Comparison of ENCODE assay signal across 9 mouse cellular contexts in the genomic region with DNA sequence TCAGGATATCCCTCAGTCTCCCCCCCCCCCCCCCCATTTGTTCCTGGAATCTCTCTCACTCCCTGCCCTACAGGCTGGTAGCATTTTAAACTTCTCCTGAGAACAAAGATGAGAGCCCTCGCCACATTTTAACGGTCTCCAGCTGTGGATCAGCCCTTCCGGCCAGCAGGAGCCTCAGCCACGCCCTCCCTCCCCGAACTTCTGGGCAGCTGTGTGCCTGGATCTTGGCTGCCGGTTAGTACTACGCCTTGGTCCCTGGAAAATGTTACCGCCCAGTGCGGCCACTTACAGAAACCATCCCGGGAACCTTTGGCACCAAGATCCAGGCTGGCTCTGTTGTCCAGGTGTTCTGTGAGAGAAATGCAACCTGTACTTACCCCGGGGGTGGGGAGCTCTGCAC. TPM values are rescaled to one million over a fixed set of nuclear protein-coding genes. Genes with fewer than 3 reads are reported as not detected.
A peak's percentile ranks its signal among the peaks of the same experiment; 100 is the strongest.
DNase-seq lines count a peak whose midpoint lies in the region; ATAC-seq lines count a peak whose summit lies in the region.
"Had no signal": no experiment of that assay in that cellular context is flagged by ENCODE, and none has a peak within 500 bp of the region (broad histone marks: within the 10 kb centered on the region; RNA-seq: fewer than 3 reads in every experiment).

No protein-coding gene starts in this region.

- no peaks in the 10 kb centered on the region for H3K36me3 ChIP-seq in forebrain, embryonic 12.5 days (replicated peaks)
- H3K36me3 ChIP-seq in forebrain, embryonic 14.5 days (ENCODE audit: control insufficient read depth, insufficient read depth, low read length), result no peaks in the 10 kb centered on the region
- H3K36me3 ChIP-seq in embryonic facial prominence, embryonic 13.5 days, result no peaks in the 10 kb centered on the region
- no peaks in the 10 kb centered on the region for H3K36me3 ChIP-seq in liver, embryonic 12.5 days
- no peaks in the 10 kb centered on the region for H3K36me3 ChIP-seq in neural tube, embryonic 15.5 days

- ATAC-seq in forebrain, embryonic 12.5 days (ENCODE audit: low FRiP score), result no peak
- no peak for ATAC-seq in forebrain, embryonic 14.5 days
- ATAC-seq in embryonic facial prominence, embryonic 13.5 days (ENCODE audit: insufficient number of reproducible peaks, insufficient read depth, low FRiP score, low TSS enrichment, low read depth), result no peak; the same call in 1 of the 2 replicates
- 0 out of 2 replicates have a peak, but pooled peaks have one; percentile 30 for ATAC-seq in liver, embryonic 12.5 days
- no peak for ATAC-seq in neural tube, embryonic 15.5 days (ENCODE audit: low FRiP score)

- 3% methylated on average over 11 of the region's 11 CpGs for WGBS in forebrain, embryonic 12.5 days
- WGBS in forebrain, embryonic 14.5 days, result 3% methylated on average over 11 of the region's 11 CpGs
- whole genome bisulfite sequencing in embryonic facial prominence, embryonic 13.5 days, result 2% methylated on average over 11 of the region's 11 CpGs
- 4% methylated on average over 11 of the region's 11 CpGs for WGBS in liver, embryonic 12.5 days (ENCODE audit: insufficient replicate concordance)
- 4% methylated on average over 11 of the region's 11 CpGs for WGBS in neural tube, embryonic 15.5 days

- H3K27ac ChIP-seq in forebrain, embryonic 12.5 days, result no peak overlapping the region
- no peak overlapping the region for H3K27ac ChIP-seq in forebrain, embryonic 14.5 days (ENCODE audit: low read depth, low read length)
- no peak overlapping the region; the same call in 1 of the 2 replicates for H3K27ac ChIP-seq in embryonic facial prominence, embryonic 13.5 days
- no peak overlapping the region for H3K27ac ChIP-seq in liver, embryonic 12.5 days
- no peak overlapping the region for H3K27ac ChIP-seq in neural tube, embryonic 15.5 days (replicated peaks)

- H3K4me1 ChIP-seq in forebrain, embryonic 12.5 days, result peaks cover 6% of the 10 kb centered on the region; the same call in 1 of the 2 replicates
- H3K4me1 ChIP-seq in forebrain, embryonic 14.5 days (ENCODE audit: control insufficient read depth, insufficient read depth, low read length), result no peaks in the 10 kb centered on the region
- peaks cover 22% of the 10 kb centered on the region for H3K4me1 ChIP-seq in embryonic facial prominence, embryonic 13.5 days
- H3K4me1 ChIP-seq in liver, embryonic 12.5 days, result peaks cover 22% of the 10 kb centered on the region
- H3K4me1 ChIP-seq in neural tube, embryonic 15.5 days, result peaks cover 5% of the 10 kb centered on the region; the same call in 1 of the 2 replicates

- H3K9ac ChIP-seq in forebrain, embryonic 12.5 days, result no peak overlapping the region
- H3K9ac ChIP-seq in forebrain, embryonic 14.5 days (ENCODE audit: low read length), result no peak overlapping the region
- H3K9ac ChIP-seq in embryonic facial prominence, embryonic 13.5 days, result no peak overlapping the region
- no peak overlapping the region for H3K9ac ChIP-seq in liver, embryonic 12.5 days
- H3K9ac ChIP-seq in neural tube, embryonic 15.5 days (replicated peaks), result no peak overlapping the region

- intact Hi-C loops in heart, postnatal 36 days (cut with DNase I), result no loop called here

- no peak overlapping the region for H3K4me3 ChIP-seq in forebrain, embryonic 12.5 days (replicated peaks)
- H3K4me3 ChIP-seq in forebrain, embryonic 14.5 days (ENCODE audit: low read depth, low read length), result no peak overlapping the region
- H3K4me3 ChIP-seq in embryonic facial prominence, embryonic 13.5 days, result peak overlapping the region; percentile 20
- H3K4me3 ChIP-seq in liver, embryonic 12.5 days, result no peak overlapping the region
- H3K4me3 ChIP-seq in neural tube, embryonic 15.5 days (replicated peaks), result no peak overlapping the region

- H3K4me2 ChIP-seq in forebrain, embryonic 12.5 days, result peak overlapping the region; percentile 35
- no peak overlapping the region for H3K4me2 ChIP-seq in forebrain, embryonic 14.5 days (ENCODE audit: low read length)
- peak overlapping the region; percentile 51 for H3K4me2 ChIP-seq in embryonic facial prominence, embryonic 13.5 days
- peak overlapping the region; percentile 55 for H3K4me2 ChIP-seq in liver, embryonic 12.5 days
- peak overlapping the region; percentile 19; the same call in 1 of the 2 replicates for H3K4me2 ChIP-seq in neural tube, embryonic 15.5 days

- H3K27me3 ChIP-seq in forebrain, embryonic 12.5 days, result no peaks in the 10 kb centered on the region
- H3K27me3 ChIP-seq in forebrain, embryonic 14.5 days (replicated peaks; ENCODE audit: control insufficient read depth, insufficient read depth, low read length), result no peaks in the 10 kb centered on the region
- no peaks in the 10 kb centered on the region for H3K27me3 ChIP-seq in embryonic facial prominence, embryonic 13.5 days
- no peaks in the 10 kb centered on the region for H3K27me3 ChIP-seq in liver, embryonic 12.5 days (replicated peaks)
- 0 out of 2 replicates have a peak, but pooled peaks cover 4% of the 10 kb centered on the region for H3K27me3 ChIP-seq in neural tube, embryonic 15.5 days (replicated peaks)
- H3K27me3 ChIP-seq: CH12.LX had no signal

- no peak for DNase-seq in forebrain, embryonic 14.5 days (ENCODE audit: low spot score)
- DNase-seq in heart, postnatal 36 days, result peak; percentile 68 to 70
- no peak for DNase-seq in right cerebral cortex, postnatal 25 days
- no peak for DNase-seq in T-cell, adult 2 months (ENCODE audit: low spot score)

- H3K9me3 ChIP-seq in forebrain, embryonic 12.5 days, result no peaks in the 10 kb centered on the region
- no peaks in the 10 kb centered on the region for H3K9me3 ChIP-seq in forebrain, embryonic 14.5 days (replicated peaks; ENCODE audit: control insufficient read depth, low read length)
- no peaks in the 10 kb centered on the region for H3K9me3 ChIP-seq in embryonic facial prominence, embryonic 13.5 days
- H3K9me3 ChIP-seq in liver, embryonic 12.5 days (replicated peaks), result no peaks in the 10 kb centered on the region
- no peaks in the 10 kb centered on the region for H3K9me3 ChIP-seq in neural tube, embryonic 15.5 days (replicated peaks)

RNA-seq across cellular contexts. Expression of gene Ptgfrn, which starts 20.4 kb away (rescaled TPM):
- polyA plus RNA-seq in forebrain, embryonic 12.5 days (2016; fragmentation: Nextera tagmentation; extraction: Ambion mirVana), result 3.9 and 4.5 TPM in 2 replicates
- polyA plus RNA-seq in forebrain, embryonic 14.5 days (2014; fragmentation: Nextera tagmentation; extraction: Ambion mirVana), result 3.4 and 4.5 TPM in 2 replicates
- 8.7 and 9.4 TPM in 2 replicates for polyA plus RNA-seq in embryonic facial prominence, embryonic 13.5 days (2015; fragmentation: Nextera tagmentation; extraction: Ambion mirVana)
- total RNA-seq in heart, postnatal 36 days (2021), result 10 to 100 TPM; 27.1 to 29.3 TPM
- 0.68 and 0.78 TPM in 2 replicates for polyA plus RNA-seq in liver, embryonic 12.5 days (2016; fragmentation: Nextera tagmentation; extraction: Ambion mirVana)
- polyA plus RNA-seq in neural tube, embryonic 15.5 days (2015; fragmentation: Nextera tagmentation; extraction: Ambion mirVana), result 3.0 TPM in 2 replicates
- total RNA-seq: CH12.LX had no signal

Comparison
In these comparisons a context has a peak if more than half of its experiments do, and no peak if none do; other contexts are left out.
1. DNase-seq: peak in heart, postnatal 36 days (2 of 2); none in forebrain, embryonic 14.5 days (single experiment), right cerebral cortex, postnatal 25 days (single experiment) and T-cell, adult 2 months (single experiment).